Mouse (Mus musculus) hindbrain, embryonic 14.5 days (tissue): ENCODE data around the gene Fbxl2. TPM values are rescaled to one million over a fixed set of nuclear protein-coding genes. Genes with fewer than 3 reads are reported as not detected.

ENCODE experiments used
- ATAC-seq: fragments of 200-750 bp; cut with Nextera tagmentation; 2 replicates; pipeline ENCODE4 v1.8.0; 2017; ENCODE audit warnings: moderate number of reproducible peaks, mild to moderate bottlenecking, moderate TSS enrichment, moderate library complexity; ENCODE audit not compliant: low FRiP score
- DNase-seq: peaks from one replicate; pipeline ENCODE4 v3.0.0-alpha.2; 2015; ENCODE audit warnings: low spot score
- H3K27ac ChIP-seq: fragments of 300-500 bp; sonication (generic); 2 replicates; pipeline ENCODE4 v1.5.1; 2014; ENCODE audit warnings: mild to moderate bottlenecking, moderate library complexity
- H3K27me3 ChIP-seq: fragments of 300-500 bp; sonication (generic); 2 replicates; pipeline ENCODE4 v1.6.1; 2014; ENCODE audit warnings: mild to moderate bottlenecking, low read length, mixed read lengths; ENCODE audit not compliant: control insufficient read depth, insufficient read depth
- H3K36me3 ChIP-seq: fragments of 300-500 bp; sonication (generic); replicated peaks from 2 replicates; pipeline ENCODE4 v1.6.1; 2014; ENCODE audit not compliant: control insufficient read depth, insufficient read depth
- H3K4me1 ChIP-seq: fragments of 300-500 bp; sonication (generic); replicated peaks from 2 replicates; pipeline ENCODE4 v1.6.1; 2014; ENCODE audit warnings: antibody characterized with exemption, low read length, mixed read lengths; ENCODE audit not compliant: control insufficient read depth, insufficient read depth
- H3K4me2 ChIP-seq: fragments of 300-500 bp; sonication (generic); replicated peaks from 2 replicates; pipeline ENCODE4 v1.6.1; 2014; ENCODE audit warnings: mild to moderate bottlenecking, moderate library complexity
- H3K4me3 ChIP-seq: fragments of 300-500 bp; sonication (generic); replicated peaks from 2 replicates; pipeline ENCODE4 v1.5.1; 2014; ENCODE audit warnings: mild to moderate bottlenecking, low read length
- H3K9ac ChIP-seq: fragments of 300-500 bp; sonication (generic); 2 replicates; pipeline ENCODE4 v1.6.1; 2014
- H3K9me3 ChIP-seq: fragments of 300-500 bp; sonication (generic); 2 replicates; pipeline ENCODE4 v1.6.1; 2016; ENCODE audit warnings: low read length; ENCODE audit not compliant: control insufficient read depth
- WGBS: fragments of 180-500 bp; shearing (Covaris S2); extraction: QIAGEN DNeasy Blood & Tissue Kit; methylation state at CpG from one replicate; pipeline ENCODE4 v1.1.7; 2014; 5-methylcytosine and 5-hydroxymethylcytosine counted together
- polyA plus RNA-seq: library from polyadenylated mRNA; unstranded; fragments of >200 nt; fragmentation: Nextera tagmentation; extraction: Ambion mirVana; gene quantifications from 2 replicates; pipeline ENCODE4 v1.2.1, GENCODE M21; 2014

The Fbxl2 gene
- polyA plus RNA-seq, 1 experiment from 2014 or later, result 25.2 TPM

GRCm38 (mm10) chr9:113939063-113939850, 106.7 kb downstream of the Fbxl2 start:
- peaks cover 13% of the 10 kb centered on the region; the same call in 1 of the 2 replicates for H3K4me1 ChIP-seq
- H3K4me3 ChIP-seq, result no peak overlapping the region
- no peaks in the 10 kb centered on the region for H3K9me3 ChIP-seq
- no peak overlapping the region for H3K4me2 ChIP-seq
- H3K9ac ChIP-seq, result no peak overlapping the region
- WGBS, result 89% methylated on average over 9 of the region's 9 CpGs
- no peaks in the 10 kb centered on the region for H3K27me3 ChIP-seq
- DNase-seq (no peak), ATAC-seq (no peak)
- H3K36me3 ChIP-seq, result no peaks in the 10 kb centered on the region
- no peak overlapping the region for H3K27ac ChIP-seq

- DNase-seq (no peak), ATAC-seq (no peak)
- H3K36me3 ChIP-seq, result no peaks in the 10 kb centered on the region
- H3K27me3 ChIP-seq, result no peaks in the 10 kb centered on the region
- no peak overlapping the region for H3K9ac ChIP-seq
- H3K9me3 ChIP-seq, result no peaks in the 10 kb centered on the region
- no peak overlapping the region for H3K4me3 ChIP-seq
- H3K27ac ChIP-seq, result no peak overlapping the region
- peaks cover 35% of the 10 kb centered on the region for H3K4me1 ChIP-seq
- WGBS, result 81% methylated on average over 5 of the region's 5 CpGs
- no peak overlapping the region for H3K4me2 ChIP-seq
Observed at GRCm38 (mm10) chr9:113935638-113936037, 110.4 kb downstream of the Fbxl2 start.

- Histone ChIP-seq H3K4me3 (peak overlapping the region; percentile 77), H3K4me1 (peaks cover 35% of the 10 kb centered on the region)
- DNase-seq, result no peak
Observed at GRCm38 (mm10) chr9:113932501-113932900, 113.5 kb downstream of the Fbxl2 start.

GRCm38 (mm10) chr9:113932100-113932470, 113.9 kb downstream of the Fbxl2 start:
- H3K9ac ChIP-seq, result peak overlapping the region; percentile 88
- H3K9me3 ChIP-seq, result no peaks in the 10 kb centered on the region
- peaks cover 35% of the 10 kb centered on the region for H3K4me1 ChIP-seq
- H3K27me3 ChIP-seq, result no peaks in the 10 kb centered on the region
- WGBS, result 3% methylated on average over 8 of the region's 8 CpGs
- peak overlapping the region; percentile 77 for H3K4me3 ChIP-seq
- H3K36me3 ChIP-seq, result no peaks in the 10 kb centered on the region
- peak overlapping the region; percentile 95 for H3K4me2 ChIP-seq
- no peak for DNase-seq
- peak overlapping the region; percentile 83 for H3K27ac ChIP-seq
- no peak for ATAC-seq

More at GRCm38 (mm10) chr9:113932501-113932900, 113.5 kb downstream of the Fbxl2 start:
- no peaks in the 10 kb centered on the region for H3K9me3 ChIP-seq
- H3K9ac ChIP-seq, result peak overlapping the region; percentile 88
- H3K4me2 ChIP-seq, result peak overlapping the region; percentile 95
- H3K36me3 ChIP-seq, result no peaks in the 10 kb centered on the region
- no peak for ATAC-seq
- H3K27me3 ChIP-seq, result no peaks in the 10 kb centered on the region
- WGBS, result 27% methylated on average over 11 of the region's 11 CpGs
- H3K27ac ChIP-seq, result 0 out of 2 replicates have a peak overlapping the region, but pooled peaks have one; percentile 83

GRCm38 (mm10) chr9:113931375-113932099, 114.5 kb downstream of the Fbxl2 start:
- H3K27me3 ChIP-seq, result no peaks in the 10 kb centered on the region
- H3K36me3 ChIP-seq, result no peaks in the 10 kb centered on the region
- no peak for DNase-seq
- H3K4me1 ChIP-seq, result peaks cover 35% of the 10 kb centered on the region
- peak overlapping the region; percentile 94 for H3K27ac ChIP-seq
- WGBS, result under 1% methylated on average over 65 of the region's 91 CpGs
- peak overlapping the region; percentile 95 for H3K4me2 ChIP-seq
- ATAC-seq, result 0 out of 2 replicates have a peak, but pooled peaks have one; percentile 15
- H3K4me3 ChIP-seq, result peak overlapping the region; percentile 77
- H3K9ac ChIP-seq, result peak overlapping the region; percentile 88
- H3K9me3 ChIP-seq, result no peaks in the 10 kb centered on the region

- ATAC-seq (peak; percentile 97), DNase-seq (peak; percentile 96)
- Histone ChIP-seq H3K27me3 (no peaks in the 10 kb centered on the region), H3K9me3 (no peaks in the 10 kb centered on the region), H3K4me1 (peaks cover 35% of the 10 kb centered on the region), H3K4me3 (peak within 1 kb of the TSS; percentile 77), H3K9ac (peak within 1 kb of the TSS; percentile 88), H3K36me3 (0 out of 2 replicates have a peak, but pooled peaks cover 4% of the 10 kb centered on the region), H3K4me2 (peak within 1 kb of the TSS; percentile 95), H3K27ac (peak within 1 kb of the TSS; percentile 94)
- WGBS, result under 1% methylated on average over 55 of the region's 86 CpGs
Observed at GRCm38 (mm10) chr9:113930534-113931374, 115.2 kb downstream of the Fbxl2 start, which contains the start of gene Ubp1. Ubp1 (plus strand) TSS chr9:113930934.

GRCm38 (mm10) chr9:113929676-113930075, 116.3 kb downstream of the Fbxl2 start:
- H3K4me1 ChIP-seq, result peaks cover 28% of the 10 kb centered on the region
- no peaks in the 10 kb centered on the region for H3K27me3 ChIP-seq
- no peak for ATAC-seq
- H3K4me3 ChIP-seq, result no peak overlapping the region
- WGBS, result 80% methylated on average over 1 of the region's 1 CpGs
- H3K4me2 ChIP-seq, result no peak overlapping the region; the same call in 1 of the 2 replicates
- H3K9ac ChIP-seq, result no peak overlapping the region
- DNase-seq, result no peak
- H3K36me3 ChIP-seq, result peaks cover 14% of the 10 kb centered on the region; the same call in 1 of the 2 replicates
- H3K27ac ChIP-seq, result no peak overlapping the region
- no peaks in the 10 kb centered on the region for H3K9me3 ChIP-seq

- H3K27ac ChIP-seq, result no peak overlapping the region
- ATAC-seq, result no peak
- H3K27me3 ChIP-seq, result no peaks in the 10 kb centered on the region
- no peak overlapping the region for H3K9ac ChIP-seq
- no peak for DNase-seq
- H3K4me1 ChIP-seq, result peaks cover 22% of the 10 kb centered on the region
- 90% methylated on average over 4 of the region's 4 CpGs for WGBS
- H3K4me3 ChIP-seq, result no peak overlapping the region
- H3K4me2 ChIP-seq, result no peak overlapping the region
- peaks cover 23% of the 10 kb centered on the region; the same call in 1 of the 2 replicates for H3K36me3 ChIP-seq
- H3K9me3 ChIP-seq, result no peaks in the 10 kb centered on the region
Observed at GRCm38 (mm10) chr9:113928591-113928990, 117.4 kb downstream of the Fbxl2 start.
